Mouse (Mus musculus) midbrain, embryonic 15.5 days (tissue): ENCODE measurements at regions not wholly inside any gene's neighbourhood (a gene's known extent, or its start where the extent isn't known, plus 50 kb on each side); places are given as distances from the start of the nearest gene placed in this dataset.

Experiments
- ATAC-seq: fragments of 200-750 bp; cut with Nextera tagmentation; replicated peaks from 2 replicates; pipeline ENCODE4 v1.8.0; 2017; ENCODE audit warnings: moderate TSS enrichment
- H3K27ac ChIP-seq: fragments of 300-500 bp; sonication (generic); 2 replicates; pipeline ENCODE4 v1.5.1; 2015; ENCODE audit warnings: mild to moderate bottlenecking, inconsistent platforms
- H3K27me3 ChIP-seq: fragments of 300-500 bp; sonication (generic); replicated peaks from 2 replicates; pipeline ENCODE4 v1.6.1; 2015; ENCODE audit warnings: inconsistent platforms
- H3K36me3 ChIP-seq: fragments of 300-500 bp; sonication (generic); replicated peaks from 2 replicates; pipeline ENCODE4 v1.6.1; 2015; ENCODE audit warnings: inconsistent platforms
- H3K4me1 ChIP-seq: fragments of 300-500 bp; sonication (generic); 2 replicates; pipeline ENCODE4 v1.6.1; 2015; ENCODE audit warnings: inconsistent platforms
- H3K4me2 ChIP-seq: fragments of 300-500 bp; sonication (generic); 2 replicates; pipeline ENCODE4 v1.6.1; 2015; ENCODE audit warnings: inconsistent platforms, mild to moderate bottlenecking, moderate library complexity
- H3K4me3 ChIP-seq: fragments of 300-500 bp; sonication (generic); 2 replicates; pipeline ENCODE4 v1.5.1; 2015; ENCODE audit warnings: mild to moderate bottlenecking, inconsistent platforms
- H3K9ac ChIP-seq: fragments of 300-500 bp; sonication (generic); 2 replicates; pipeline ENCODE4 v1.6.1; 2015; ENCODE audit warnings: mild to moderate bottlenecking, inconsistent platforms
- H3K9me3 ChIP-seq: fragments of 300-500 bp; sonication (generic); 2 replicates; pipeline ENCODE4 v1.6.1; 2016; ENCODE audit warnings: inconsistent platforms
- WGBS: fragments of 180-500 bp; shearing (Covaris S2); methylation state at CpG from one replicate; pipeline ENCODE4 v1.1.7; 2015; ENCODE audit warnings: mixed read lengths; 5-methylcytosine and 5-hydroxymethylcytosine counted together

GRCm38 (mm10) chr1:181286146-181286545 lies 66.3 kb upstream of the Cnih3 start:
- no peaks in the 10 kb centered on the region for H3K9me3 ChIP-seq
- no peak overlapping the region for H3K27ac ChIP-seq
- no peak overlapping the region for H3K4me2 ChIP-seq
- H3K4me3 ChIP-seq: no peak overlapping the region
- H3K27me3 ChIP-seq: no peaks in the 10 kb centered on the region
- no peak overlapping the region for H3K9ac ChIP-seq
- ATAC-seq: no peak
- WGBS: 84% methylated on average over 5 of the region's 5 CpGs
- no peaks in the 10 kb centered on the region for H3K36me3 ChIP-seq
- H3K4me1 ChIP-seq: no peaks in the 10 kb centered on the region

- Histone ChIP-seq H3K27ac (no peak overlapping the region), H3K4me1 (no peaks in the 10 kb centered on the region)
- WGBS: 87% methylated on average over 1 of the region's 1 CpGs
Measured at GRCm38 (mm10) chr1:181287166-181287565, 65.3 kb upstream of the Cnih3 start.

DNA sequence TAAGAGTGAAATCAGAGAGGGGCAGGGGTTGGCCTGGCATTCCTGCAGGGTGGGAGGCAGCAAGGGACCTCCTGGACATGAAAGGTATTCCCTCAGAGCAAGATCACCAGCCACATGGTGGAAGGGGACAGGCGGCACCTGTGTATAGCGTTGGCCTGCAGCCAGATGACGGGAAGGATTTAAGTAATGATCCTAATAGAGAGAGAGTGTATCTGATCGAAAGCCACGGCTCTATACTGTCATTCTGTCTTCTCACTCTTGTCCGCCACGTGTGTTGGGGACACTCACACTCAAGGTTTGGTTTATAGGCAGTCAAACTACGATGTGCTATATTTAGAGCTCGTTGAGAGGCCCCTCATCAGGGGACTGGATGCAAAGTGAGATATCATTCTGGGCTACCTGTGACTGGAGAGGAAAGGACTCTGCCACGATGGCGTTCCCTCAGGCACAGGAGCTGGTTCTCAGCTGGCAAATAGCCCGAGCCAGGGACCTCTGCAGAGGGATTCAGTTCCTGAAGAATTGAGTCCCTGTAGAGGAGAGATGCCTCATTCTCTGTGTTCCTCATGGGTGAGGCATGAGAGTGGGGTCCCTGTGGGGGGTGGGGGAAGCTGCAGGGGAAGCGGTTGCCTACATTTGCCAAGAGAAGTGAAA lies 62.9 kb upstream of the Cnih3 start:
- no peak overlapping the region for H3K4me2 ChIP-seq
- H3K36me3 ChIP-seq: no peaks in the 10 kb centered on the region
- no peak overlapping the region for H3K4me3 ChIP-seq
- no peak overlapping the region for H3K9ac ChIP-seq
- H3K27me3 ChIP-seq: no peaks in the 10 kb centered on the region
- WGBS: 83% methylated on average over 13 of the region's 13 CpGs
- no peak for ATAC-seq
- H3K9me3 ChIP-seq: no peaks in the 10 kb centered on the region
- no peak overlapping the region for H3K27ac ChIP-seq
- no peaks in the 10 kb centered on the region for H3K4me1 ChIP-seq

More at GRCm38 (mm10) chr1:181287166-181287565, 65.3 kb upstream of the Cnih3 start:
- no peaks in the 10 kb centered on the region for H3K27me3 ChIP-seq
- H3K9ac ChIP-seq: no peak overlapping the region
- no peaks in the 10 kb centered on the region for H3K36me3 ChIP-seq
- H3K4me3 ChIP-seq: no peak overlapping the region
- ATAC-seq: no peak
- no peak overlapping the region for H3K4me2 ChIP-seq
- H3K9me3 ChIP-seq: no peaks in the 10 kb centered on the region

GRCm38 (mm10) chr1:181291202-181291601 lies 61.2 kb upstream of the Cnih3 start:
- Histone ChIP-seq H3K9me3 (no peaks in the 10 kb centered on the region), H3K9ac (no peak overlapping the region), H3K4me3 (no peak overlapping the region), H3K27ac (no peak overlapping the region), H3K4me1 (no peaks in the 10 kb centered on the region), H3K27me3 (no peaks in the 10 kb centered on the region), H3K36me3 (no peaks in the 10 kb centered on the region), H3K4me2 (no peak overlapping the region)
- WGBS: 60% methylated on average over 6 of the region's 6 CpGs
- no peak for ATAC-seq

- H3K27ac ChIP-seq: no peak overlapping the region
- H3K9me3 ChIP-seq: no peaks in the 10 kb centered on the region
- H3K4me3 ChIP-seq: no peak overlapping the region
- 86% methylated on average over 5 of the region's 5 CpGs for WGBS
- no peak overlapping the region for H3K9ac ChIP-seq
- no peaks in the 10 kb centered on the region for H3K27me3 ChIP-seq
- no peak overlapping the region for H3K4me2 ChIP-seq
- no peaks in the 10 kb centered on the region for H3K36me3 ChIP-seq
- no peaks in the 10 kb centered on the region for H3K4me1 ChIP-seq
- no peak for ATAC-seq
Measured at GRCm38 (mm10) chr1:181291966-181292365, 60.5 kb upstream of the Cnih3 start.

DNA sequence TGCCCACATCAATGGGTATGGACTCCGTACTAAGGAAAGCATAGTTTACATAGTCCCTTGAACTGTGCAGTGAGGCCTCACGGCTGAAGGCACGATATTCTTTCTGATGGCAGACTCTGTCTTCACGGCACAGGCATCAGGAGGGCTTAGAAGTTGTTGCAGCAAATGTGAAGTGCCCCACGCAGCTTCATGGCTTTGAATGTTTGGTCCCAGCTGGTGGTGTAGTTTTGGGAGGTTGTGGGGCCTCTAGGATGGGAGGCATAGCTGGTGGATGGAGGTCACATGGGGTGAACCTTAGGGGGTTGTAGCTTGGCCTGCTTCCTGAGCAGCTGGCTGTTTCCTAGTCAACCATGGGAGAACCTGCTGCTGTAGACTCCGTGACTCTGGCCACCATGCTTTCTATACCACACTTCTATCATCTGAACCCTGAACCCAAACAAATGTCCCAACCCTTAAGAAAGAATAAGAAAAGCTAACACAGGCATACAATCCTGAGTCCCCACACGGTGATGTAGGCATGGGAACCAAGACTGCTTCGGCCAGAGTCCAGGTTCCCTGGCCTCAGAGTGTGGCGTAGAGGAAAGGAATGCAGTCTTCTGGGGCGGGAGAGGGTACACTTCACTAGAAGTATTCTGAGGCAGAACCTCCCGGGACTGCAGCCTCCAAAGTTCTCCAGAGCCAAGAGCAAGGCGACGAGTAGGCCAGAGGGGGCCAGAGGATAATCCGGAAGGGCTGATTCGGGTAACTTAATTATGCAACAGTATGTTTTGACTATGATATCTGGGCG lies 59.2 kb upstream of the Cnih3 start:
- no peak overlapping the region for H3K27ac ChIP-seq
- H3K27me3 ChIP-seq: no peaks in the 10 kb centered on the region
- no peaks in the 10 kb centered on the region for H3K4me1 ChIP-seq
- no peak overlapping the region for H3K4me2 ChIP-seq
- no peaks in the 10 kb centered on the region for H3K9me3 ChIP-seq
- WGBS: 82% methylated on average over 16 of the region's 16 CpGs
- H3K36me3 ChIP-seq: no peaks in the 10 kb centered on the region
- no peak for ATAC-seq
- H3K4me3 ChIP-seq: no peak overlapping the region
- no peak overlapping the region for H3K9ac ChIP-seq

- no peak for ATAC-seq
- no peak overlapping the region for H3K4me3 ChIP-seq
- H3K4me2 ChIP-seq: no peak overlapping the region
- 80% methylated on average over 4 of the region's 4 CpGs for WGBS
- no peaks in the 10 kb centered on the region for H3K27me3 ChIP-seq
- H3K36me3 ChIP-seq: no peaks in the 10 kb centered on the region
- H3K27ac ChIP-seq: no peak overlapping the region
- H3K9me3 ChIP-seq: no peaks in the 10 kb centered on the region
- H3K9ac ChIP-seq: no peak overlapping the region
- no peaks in the 10 kb centered on the region for H3K4me1 ChIP-seq
Measured at GRCm38 (mm10) chr1:181295651-181296050, 56.8 kb upstream of the Cnih3 start.

DNA sequence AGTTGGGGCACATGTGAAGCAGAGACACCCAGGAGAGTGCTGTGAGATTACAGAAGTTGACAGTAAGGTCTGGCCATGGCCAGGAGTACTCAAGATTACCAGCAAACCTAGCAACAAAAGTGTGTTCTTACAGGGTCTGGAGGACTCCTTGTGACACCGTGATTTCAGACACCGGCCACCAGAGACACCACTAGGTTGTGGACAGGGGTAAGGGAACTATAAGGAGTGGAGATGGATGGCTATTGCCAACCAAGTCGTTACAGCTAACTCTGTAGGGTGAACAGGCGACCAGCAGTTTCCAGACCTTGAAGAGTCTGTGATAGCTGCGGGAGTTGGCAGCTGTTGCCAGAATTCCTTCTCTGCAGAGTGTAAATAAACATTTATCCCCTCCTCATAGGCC lies 54.4 kb upstream of the Cnih3 start:
- 87% methylated on average over 5 of the region's 5 CpGs for WGBS
- Histone ChIP-seq H3K4me1 (no peaks in the 10 kb centered on the region), H3K9me3 (no peaks in the 10 kb centered on the region), H3K27ac (no peak overlapping the region), H3K9ac (no peak overlapping the region), H3K4me2 (no peak overlapping the region), H3K4me3 (no peak overlapping the region), H3K36me3 (no peaks in the 10 kb centered on the region), H3K27me3 (no peaks in the 10 kb centered on the region)
- no peak for ATAC-seq

DNA sequence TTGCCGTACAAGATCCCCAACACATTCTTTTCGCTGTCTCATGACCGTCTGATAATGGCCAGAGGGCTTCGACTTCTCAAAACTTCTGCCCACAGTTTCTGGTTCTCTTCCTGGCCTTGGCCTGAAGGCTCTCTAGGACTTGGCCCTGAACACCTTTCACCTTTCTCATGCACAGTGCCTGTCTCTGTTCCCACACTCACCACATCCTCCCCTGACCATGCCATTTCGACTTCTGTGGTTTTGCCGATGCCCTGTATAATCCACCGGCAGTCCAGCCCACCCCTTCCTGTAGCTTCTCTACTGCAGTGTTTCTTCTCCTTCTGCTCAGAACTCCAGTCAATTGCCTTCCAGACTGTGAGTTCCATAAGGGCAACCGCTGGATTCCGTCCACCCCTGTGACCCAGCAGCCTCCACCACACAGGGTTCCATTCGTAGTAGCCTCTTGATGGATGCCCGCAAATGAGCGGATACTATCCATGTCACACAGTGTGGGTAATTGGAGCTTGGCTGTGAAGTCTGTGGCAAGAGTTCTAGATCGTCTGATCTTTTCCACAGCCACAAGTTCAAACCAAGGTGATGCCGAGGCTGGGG lies 53.3 kb upstream of the Cnih3 start:
- no peaks in the 10 kb centered on the region for H3K4me1 ChIP-seq
- H3K4me2 ChIP-seq: no peak overlapping the region
- H3K4me3 ChIP-seq: no peak overlapping the region
- H3K9ac ChIP-seq: no peak overlapping the region
- H3K36me3 ChIP-seq: no peaks in the 10 kb centered on the region
- no peak overlapping the region for H3K27ac ChIP-seq
- no peaks in the 10 kb centered on the region for H3K9me3 ChIP-seq
- ATAC-seq: no peak
- H3K27me3 ChIP-seq: no peaks in the 10 kb centered on the region
- WGBS: 90% methylated on average over 14 of the region's 14 CpGs

DNA sequence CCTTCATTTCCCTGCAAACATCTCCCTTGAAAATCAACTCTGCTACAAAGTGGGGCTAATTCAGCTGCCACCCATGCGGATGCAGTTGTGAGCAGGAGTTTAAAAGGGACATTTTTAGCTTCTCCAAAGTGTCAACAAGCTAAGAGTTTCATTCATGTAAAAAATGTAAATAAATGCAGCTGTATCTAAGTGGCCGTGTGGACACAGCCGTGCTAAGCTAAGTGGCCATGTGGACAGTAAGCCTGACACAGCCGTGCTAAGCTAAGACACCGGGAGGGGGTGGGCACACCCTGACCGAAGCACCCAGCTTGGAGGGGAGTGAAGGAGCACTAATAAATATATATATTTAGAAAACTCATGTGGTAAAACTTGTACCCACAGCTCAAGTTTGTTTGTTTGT lies 52.6 kb upstream of the Cnih3 start:
- Histone ChIP-seq H3K27ac (no peak overlapping the region), H3K36me3 (no peaks in the 10 kb centered on the region), H3K4me3 (no peak overlapping the region), H3K9ac (no peak overlapping the region), H3K4me1 (no peaks in the 10 kb centered on the region), H3K4me2 (no peak overlapping the region), H3K9me3 (no peaks in the 10 kb centered on the region), H3K27me3 (no peaks in the 10 kb centered on the region)
- 75% methylated on average over 6 of the region's 6 CpGs for WGBS
- ATAC-seq: no peak

- no peak for ATAC-seq
- 95% methylated on average over 17 of the region's 17 CpGs for WGBS
- Histone ChIP-seq H3K27me3 (no peaks in the 10 kb centered on the region), H3K4me2 (no peak overlapping the region), H3K4me1 (no peaks in the 10 kb centered on the region), H3K27ac (no peak overlapping the region), H3K4me3 (no peak overlapping the region), H3K9me3 (no peaks in the 10 kb centered on the region), H3K36me3 (no peaks in the 10 kb centered on the region), H3K9ac (no peak overlapping the region)
Measured at GRCm38 (mm10) chr1:181302151-181302550, 50.3 kb upstream of the Cnih3 start.
